Mouse (Mus musculus): ENCODE results near the gene Gm13212. TPM values are rescaled to one million over a fixed set of nuclear protein-coding genes. Genes with fewer than 3 reads are reported as not detected.

Gene Gm13212
- polyA plus RNA-seq, 1 experiment from 2014 or later, result 1.6 TPM

Other genes starting within 250 kb of the Gm13212 start
- gene Zfp990, start 74.4 kb upstream of the Gm13212 start, polyA plus RNA-seq (2014; fragmentation: Nextera tagmentation; extraction: Ambion mirVana), result 0.08 and 0.09 TPM in 2 replicates
- gene Zfp980, start 85.5 kb downstream of the Gm13212 start, polyA plus RNA-seq (2014; fragmentation: Nextera tagmentation; extraction: Ambion mirVana), result not detected in 2 replicates